Mouse (Mus musculus) G1E (cell line): ENCODE results near the gene Gm10972. TPM values are rescaled to one million over a fixed set of nuclear protein-coding genes. Genes with fewer than 3 reads are reported as not detected.
"Not testable (repeated sequence)": the region's sequence is repeated elsewhere in the genome, so short reads cannot be mapped to it uniquely, and the experiment has no call there.

Source experiments
- ATAC-seq: 2 replicates; pipeline ENCODE4 v1.8.0; 2016; ENCODE audit warnings: mild to moderate bottlenecking; ENCODE audit not compliant: insufficient number of reproducible peaks, poor library complexity, low FRiP score, severe bottlenecking; ENCODE audit errors: extremely low read depth
- DNase-seq: peaks from one replicate; pipeline ENCODE4 v3.0.0; 2012; ENCODE audit warnings: low spot score
- H3K27me3 ChIP-seq: 2 replicates; pipeline ENCODE4 v1.6.1; 2012; ENCODE audit warnings: mild to moderate bottlenecking, low read length, inconsistent platforms; ENCODE audit not compliant: insufficient read depth
- H3K36me3 ChIP-seq: replicated peaks from 2 replicates; pipeline ENCODE3; 2012; ENCODE audit warnings: mild to moderate bottlenecking, inconsistent platforms
- H3K4me1 ChIP-seq: 2 replicates; pipeline ENCODE4 v1.6.1; 2012; ENCODE audit warnings: low read depth, low read length, inconsistent platforms, mixed read lengths; ENCODE audit not compliant: insufficient read depth
- H3K4me3 ChIP-seq: 2 replicates; pipeline ENCODE4 v1.5.1; 2012; ENCODE audit warnings: low read depth, mild to moderate bottlenecking, inconsistent platforms, low read length, moderate library complexity, mixed read lengths
- H3K9me3 ChIP-seq: replicated peaks from 2 replicates; pipeline ENCODE4 v1.6.1; 2012; ENCODE audit warnings: inconsistent platforms
- CTCF ChIP-seq: IDR thresholded peaks from 2 replicates; pipeline ENCODE4 v1.5.1; 2012; ENCODE audit warnings: low read depth, low read length, inconsistent platforms, mixed read lengths
- GATA1 ChIP-seq: IDR thresholded peaks from 2 replicates; pipeline ENCODE4 v1.6.1; 2012; ENCODE audit warnings: borderline replicate concordance, low read length, inconsistent platforms, mixed read lengths
- GATA2 ChIP-seq: IDR thresholded peaks from 2 replicates; pipeline ENCODE4 v1.6.1; 2012; ENCODE audit warnings: low read depth, low read length, inconsistent platforms, borderline replicate concordance
- POLR2AphosphoS5 ChIP-seq: IDR thresholded peaks from 2 replicates; pipeline ENCODE4 v1.6.1; 2012; ENCODE audit warnings: low read depth, low read length, inconsistent platforms; ENCODE audit not compliant: insufficient replicate concordance
- TAL1 ChIP-seq: conservative IDR thresholded peaks from 2 replicates; pipeline ENCODE4 v1.6.1; 2012; ENCODE audit warnings: low read depth, low read length, inconsistent platforms, mixed read lengths
- polyA plus RNA-seq: library from polyadenylated mRNA; stranded (reverse); fragments of >175 nt; gene quantifications from 2 replicates; pipeline ENCODE4 v1.2.3, GENCODE M21; 2012
- total RNA-seq, 2 experiments: library from RNA; stranded (forward) in 1 of 2; stranded (reverse) in 1 of 2; fragments of 200-1000 nt in 1 of 2; fragments of >200 nt in 1 of 2; fragmentation: Nextera tagmentation in 1 of 2; gene quantifications; 2 replicates each; pipeline ENCODE4 v1.2.3; 2014 to 2017

Gene Gm10972
- total and polyA plus RNA-seq, 3 experiments = not detected

- Histone ChIP-seq H3K4me3 (no peak overlapping the region), H3K9me3 (no peaks in the 10 kb centered on the region), H3K4me1 (no peaks in the 10 kb centered on the region), H3K36me3 (peaks cover 54% of the 10 kb centered on the region), H3K27me3 (no peaks in the 10 kb centered on the region)
- TF ChIP-seq TAL1 (no peak), CTCF (no peak), GATA2 (no peak), GATA1 (no peak), POLR2AphosphoS5 (no peak)
- ATAC-seq (no peak), DNase-seq (no peak)
Observed at GRCm38 (mm10) chr3:94622550-94622949, 20.4 kb upstream of the Gm10972 start.

GRCm38 (mm10) chr3:94624281-94624680 is 18.6 kb upstream of the Gm10972 start:
- no peaks in the 10 kb centered on the region for H3K4me1 ChIP-seq
- no peaks in the 10 kb centered on the region for H3K27me3 ChIP-seq
- no peak for ATAC-seq
- no peak for DNase-seq
- no peaks in the 10 kb centered on the region for H3K9me3 ChIP-seq
- TF ChIP-seq TAL1 (no peak), GATA2 (no peak), POLR2AphosphoS5 (no peak), GATA1 (no peak), CTCF (no peak)
- no peak overlapping the region for H3K4me3 ChIP-seq
- peaks cover 63% of the 10 kb centered on the region for H3K36me3 ChIP-seq

GRCm38 (mm10) chr3:94628712-94629111 is 14.2 kb upstream of the Gm10972 start:
- Histone ChIP-seq H3K36me3 (peaks cover 31% of the 10 kb centered on the region), H3K9me3 (no peaks in the 10 kb centered on the region), H3K4me3 (no peak overlapping the region), H3K4me1 (no peaks in the 10 kb centered on the region), H3K27me3 (no peaks in the 10 kb centered on the region)
- TF ChIP-seq TAL1 = no peak
- TF ChIP-seq CTCF = no peak
- TF ChIP-seq GATA1 = no peak
- TF ChIP-seq GATA2 = no peak
- no peak for TF ChIP-seq POLR2AphosphoS5
- ATAC-seq (no peak), DNase-seq (no peak)

- no peak for TF ChIP-seq CTCF
- TF ChIP-seq POLR2AphosphoS5 = no peak
- TF ChIP-seq GATA2 = no peak
- TF ChIP-seq GATA1 = no peak
- TF ChIP-seq TAL1 = no peak
- ATAC-seq (no peak), DNase-seq (no peak)
- H3K27me3 ChIP-seq = no peaks in the 10 kb centered on the region
- H3K9me3 ChIP-seq = no peaks in the 10 kb centered on the region
- no peak overlapping the region for H3K4me3 ChIP-seq
- no peaks in the 10 kb centered on the region for H3K4me1 ChIP-seq
- H3K36me3 ChIP-seq = peaks cover 26% of the 10 kb centered on the region
Observed at GRCm38 (mm10) chr3:94629876-94630275, 13.0 kb upstream of the Gm10972 start.

GRCm38 (mm10) chr3:94648755-94649590 is 6.1 kb downstream of the Gm10972 start:
- Histone ChIP-seq H3K36me3 (peaks cover 3% of the 10 kb centered on the region), H3K4me3 (peak overlapping the region; percentile 37; the same call in 1 of the 2 replicates), H3K27me3 (no peaks in the 10 kb centered on the region), H3K4me1 (peaks cover 30% of the 10 kb centered on the region), H3K9me3 (no peaks in the 10 kb centered on the region)
- DNase-seq (peak; percentile 74), ATAC-seq (peak; percentile 96)
- TF ChIP-seq GATA2 = no peak
- no peak for TF ChIP-seq TAL1
- TF ChIP-seq GATA1 = no peak
- no peak for TF ChIP-seq CTCF

GRCm38 (mm10) chr3:94650409-94650808 is 7.5 kb downstream of the Gm10972 start:
- H3K27me3 ChIP-seq = no peaks in the 10 kb centered on the region
- DNase-seq (no peak), ATAC-seq (no peak)
- no peak for TF ChIP-seq GATA1
- TF ChIP-seq TAL1 = no peak
- no peak for TF ChIP-seq GATA2
- no peak for TF ChIP-seq POLR2AphosphoS5
- TF ChIP-seq CTCF = no peak
- H3K4me3 ChIP-seq = no peak overlapping the region
- H3K36me3 ChIP-seq = peaks cover 3% of the 10 kb centered on the region
- H3K9me3 ChIP-seq = no peaks in the 10 kb centered on the region
- H3K4me1 ChIP-seq = peaks cover 30% of the 10 kb centered on the region

- H3K9me3 ChIP-seq, H3K27me3 ChIP-seq, DNase-seq, ATAC-seq, H3K4me3 ChIP-seq, H3K36me3 ChIP-seq: not testable (repeated sequence)
- peaks cover 30% of the 10 kb centered on the region for H3K4me1 ChIP-seq
Observed at GRCm38 (mm10) chr3:94653967-94654366, 11.1 kb downstream of the Gm10972 start.

DNA sequence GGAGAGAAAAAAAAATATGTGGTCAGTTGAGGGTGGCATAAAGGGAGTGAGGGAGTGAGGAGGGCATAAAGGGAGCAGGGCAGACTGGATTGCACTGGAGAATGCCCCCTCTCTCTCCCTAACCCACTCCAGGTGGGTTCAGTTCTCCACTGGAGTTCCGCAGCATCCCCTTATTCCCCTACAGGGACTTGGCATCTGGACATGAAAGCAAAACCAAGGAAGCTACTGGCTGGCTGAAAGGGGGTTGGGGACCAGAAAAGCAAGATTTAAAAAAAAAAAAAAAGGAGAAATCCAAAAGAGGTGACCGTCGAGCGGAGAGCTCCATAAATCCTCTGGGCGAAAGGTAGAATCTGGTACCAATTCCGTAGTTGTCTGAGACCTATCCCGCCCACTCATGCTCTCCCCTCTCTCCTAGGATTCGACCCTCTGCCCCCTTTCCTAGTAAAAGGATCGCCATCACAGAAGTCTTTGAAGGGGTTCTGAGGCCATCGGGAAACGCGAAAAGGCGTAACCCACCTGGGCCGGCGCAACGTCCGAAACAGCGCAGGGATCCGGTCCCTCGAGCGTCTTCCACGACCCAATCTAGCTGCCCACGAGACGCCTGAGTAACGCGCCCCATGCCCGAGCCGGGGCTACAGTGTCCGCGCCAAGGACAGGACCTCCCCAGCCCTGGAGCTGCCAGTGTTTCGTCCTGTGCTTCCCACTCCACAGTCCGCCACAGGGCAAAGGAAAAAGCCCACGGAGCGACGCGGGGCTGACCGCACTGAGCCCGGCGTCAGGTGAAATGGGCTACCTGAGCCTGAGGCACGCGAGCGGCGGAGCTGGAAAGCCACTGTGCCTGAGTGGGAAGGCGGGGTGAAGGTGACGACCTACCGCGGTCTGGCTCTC is 15.2 kb downstream of the Gm10972 start:
- Histone ChIP-seq H3K4me3 (peak overlapping the region; percentile 68), H3K4me1 (peaks cover 21% of the 10 kb centered on the region)
- ATAC-seq, H3K27me3 ChIP-seq, H3K36me3 ChIP-seq, DNase-seq, H3K9me3 ChIP-seq: not testable (repeated sequence)

- not testable (repeated sequence) for DNase-seq, H3K36me3 ChIP-seq, H3K27me3 ChIP-seq, H3K9me3 ChIP-seq
- peak; percentile 93 for ATAC-seq
- H3K4me3 ChIP-seq = peak within 1 kb of the TSS; percentile 68
- peaks cover 21% of the 10 kb centered on the region for H3K4me1 ChIP-seq
Observed at GRCm38 (mm10) chr3:94658740-94659095, 15.8 kb downstream of the Gm10972 start, which contains the start of gene Tuft1. Gene Tuft1 (minus strand): TSS chr3:94658872.
